Mouse (Mus musculus) pancreas, adult 10 weeks (tissue): ENCODE data around the gene Dab2ip. TPM values are rescaled to one million over a fixed set of nuclear protein-coding genes. Genes with fewer than 3 reads are reported as not detected.

Experiments
- polyA plus RNA-seq: library from polyadenylated mRNA; stranded (reverse); fragments of 350-450 nt; fragmentation: Illumina TruSeq; extraction: RNeasy Lipid Tissue Mini Kit (QIAGEN cat#74804); gene quantifications from one replicate; pipeline ENCODE4 v1.2.3, GENCODE M21; 2015; ENCODE audit warnings: low read depth, low replicate concordance; ENCODE audit not compliant: insufficient read depth

Dab2ip gene
- 9.5 TPM for polyA plus RNA-seq

GRCm38 (mm10) chr2:35557911-35558825, at the start of gene Dab2ip:
Dab2ip (plus strand) TSS chr2:35558266.

Other genes with a start within 250 kb of the Dab2ip start
- gene Stom, start 221.3 kb upstream of the Dab2ip start, polyA plus RNA-seq = 11.7 TPM
- not detected for gene 4930568D16Rik, start 190.5 kb upstream of the Dab2ip start, polyA plus RNA-seq
- gene 4930402F06Rik, start 161.1 kb upstream of the Dab2ip start, polyA plus RNA-seq = not detected
- 13.9 TPM for gene Ggta1, start 95.0 kb upstream of the Dab2ip start, polyA plus RNA-seq